Mouse (Mus musculus) adrenal gland (tissue): ENCODE data around the gene Pnp2.
"Not testable (repeated sequence)": the region's sequence is repeated elsewhere in the genome, so short reads cannot be mapped to it uniquely, and the experiment has no call there.

Experiments used
- intact Hi-C: fragments of 180-260 bp; cut with DNase I; formaldehyde crosslinking; loops from one replicate; pipeline ENCODE4 v1.15.1; 2025
- long read RNA-seq, 2 experiments: library from polyadenylated mRNA; unstranded; transcript quantifications; one replicate each; pipeline ENCODE4 v2.0.0; 2020; ENCODE audit warnings: borderline replicate concordance in 1 of 2; ENCODE audit not compliant: insufficient replicate concordance in 1 of 2

Gene Pnp2
- long read RNA-seq, experiment 1, partial matches to known transcripts = 0 of 2 reads
- long read RNA-seq, experiment 1, other reads (novel, unspliced or antisense) = 0 of 2 reads
- long read RNA-seq, experiment 2, partial matches to known transcripts = 0 of 3 reads
- long read RNA-seq, experiment 2, other reads (novel, unspliced or antisense) = 0 of 3 reads

DNA sequence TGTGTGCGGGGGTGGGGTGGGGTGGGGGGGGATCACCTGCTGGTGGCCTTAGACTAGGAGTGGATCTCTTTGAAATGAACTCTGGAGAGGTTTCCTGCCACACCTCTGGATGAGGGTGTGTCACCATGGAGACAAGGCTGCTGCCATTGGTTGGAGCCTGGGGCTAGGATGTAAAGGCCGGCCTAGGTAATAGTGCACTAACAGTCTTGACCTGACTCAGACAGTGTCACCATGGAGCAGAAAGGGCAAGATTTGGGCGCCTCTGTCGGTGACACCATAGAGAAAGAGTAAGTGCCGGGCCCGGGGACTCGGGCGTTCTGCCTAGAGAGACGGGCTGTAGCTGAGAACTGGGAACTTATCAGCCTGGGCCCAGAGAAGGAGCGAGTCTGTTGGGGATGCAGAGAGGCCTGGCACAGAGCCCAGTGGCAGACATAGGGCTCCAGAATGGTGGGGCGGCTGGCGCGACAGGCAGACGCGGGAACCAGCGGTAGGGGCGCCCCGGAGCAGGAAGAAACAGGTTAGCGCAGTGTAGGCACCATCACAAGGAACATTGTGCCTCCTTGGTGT is at the start of gene Pnp2:
Gene Pnp2, plus strand, starts transcription at position 51 of the 567 bp plus-strand sequence.
- intact Hi-C loops = not testable (repeated sequence)

DNA sequence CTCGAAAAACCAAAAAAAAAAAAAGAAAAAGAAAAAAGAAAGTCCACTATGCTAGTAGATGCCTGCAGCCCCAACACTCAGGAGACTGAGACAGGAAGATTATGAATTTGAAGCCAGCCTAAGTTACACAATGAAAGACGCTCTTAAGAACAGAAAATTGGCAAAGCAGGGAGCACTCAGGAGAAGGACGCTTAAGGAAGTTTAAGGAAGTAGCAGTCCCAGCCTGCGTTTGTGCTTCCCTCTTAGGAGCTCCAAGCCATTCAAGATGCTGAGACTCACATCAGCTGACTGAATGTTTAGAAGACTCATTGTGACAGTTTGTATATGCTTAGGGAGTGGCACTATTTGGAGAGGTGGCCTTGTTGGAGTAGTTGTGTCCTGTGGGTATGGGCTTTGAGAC is 47.7 kb upstream of the Pnp2 start:
- intact Hi-C loops = no loop called here

DNA sequence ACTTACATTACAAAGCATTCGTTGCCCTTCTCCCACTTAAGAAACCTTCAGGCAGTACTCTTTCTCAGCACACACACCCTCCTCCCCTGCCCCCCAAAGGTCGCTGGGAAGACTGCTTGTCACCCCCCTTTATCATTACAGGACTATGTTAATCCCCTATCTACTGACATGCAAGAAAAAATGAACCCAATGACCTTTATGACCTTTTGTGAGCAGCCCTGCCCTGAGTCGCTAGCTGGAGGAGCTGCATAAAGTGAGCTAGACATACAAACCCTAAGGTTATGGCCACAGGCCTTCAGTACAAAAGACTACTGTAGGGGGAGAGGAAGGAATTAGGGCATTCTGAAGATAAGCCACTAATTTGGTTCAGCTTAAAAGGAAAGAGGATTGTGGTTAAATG is 44.4 kb upstream of the Pnp2 start:
- intact Hi-C loops = no loop called here

DNA sequence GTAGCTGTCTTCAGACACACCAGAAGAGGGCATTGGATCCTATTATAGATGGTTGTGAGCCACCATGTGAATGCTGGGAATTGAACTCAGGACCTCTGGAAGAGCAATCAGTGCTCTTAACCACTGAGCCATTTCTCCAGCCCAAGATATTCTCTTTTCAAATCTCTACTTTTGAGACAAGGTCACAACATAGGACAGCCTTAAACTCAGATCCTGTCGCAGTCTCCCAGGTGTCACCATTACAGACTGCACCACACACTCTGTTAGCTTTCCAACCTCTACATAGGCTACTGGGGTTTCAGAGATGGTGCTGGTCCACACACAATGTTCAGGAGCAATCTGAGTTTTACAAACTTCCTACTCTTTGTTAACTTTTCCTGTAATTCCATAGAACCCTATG is 32.4 kb upstream of the Pnp2 start:
- intact Hi-C loops = loop anchor here (10.0 kb wide), 1 partner anchor 119 kb away; the partner anchor contains the start of genes Ccnb1ip1 and Parp2

DNA sequence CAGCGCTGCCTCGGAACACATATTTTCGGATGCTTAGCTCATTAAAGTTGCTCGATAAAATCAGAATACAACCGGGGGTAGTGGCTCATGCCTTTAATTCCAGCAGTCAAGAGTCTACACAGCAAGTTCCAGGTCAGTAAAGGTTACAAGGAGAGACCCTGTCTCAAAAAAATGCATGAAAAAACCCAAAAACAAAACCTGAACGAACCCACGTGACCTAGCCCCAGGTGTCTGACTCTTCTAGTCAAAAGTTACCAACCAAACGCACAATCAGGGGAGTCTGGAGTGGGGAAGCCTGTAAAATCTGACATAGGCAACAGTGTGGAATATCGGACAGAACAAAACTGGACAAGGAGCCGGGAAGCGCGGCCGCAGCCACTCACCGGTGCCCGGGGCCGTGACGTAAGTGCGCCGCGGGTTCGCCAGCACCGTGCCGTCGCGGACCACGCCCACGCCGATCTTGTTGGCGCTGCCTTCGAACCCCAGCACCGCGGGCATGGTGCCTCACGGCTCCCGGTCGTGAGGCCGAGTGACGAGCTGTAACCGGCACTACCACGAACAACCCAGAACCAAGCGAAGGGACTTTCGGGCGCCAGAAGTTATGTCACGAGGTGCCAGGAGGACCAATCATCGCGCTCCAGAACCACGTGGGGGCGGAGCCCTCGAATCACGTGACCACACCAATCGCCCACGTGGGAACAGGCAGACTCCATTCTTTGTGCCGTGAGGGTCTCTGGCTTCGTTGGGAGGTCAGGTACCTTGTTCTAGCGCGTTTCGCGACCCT is 31.3 kb upstream of the Pnp2 start, which contains the start of the genes Osgep and Apex1:
Gene Osgep, minus strand, starts transcription at position 613 of the 784 bp plus-strand sequence.
Gene Apex1, plus strand, starts transcription at position 688 of the 784 bp plus-strand sequence.
- intact Hi-C loops = loop anchor here (10.0 kb wide), 1 partner anchor 120 kb away; the partner anchor contains the start of genes Ccnb1ip1 and Parp2

DNA sequence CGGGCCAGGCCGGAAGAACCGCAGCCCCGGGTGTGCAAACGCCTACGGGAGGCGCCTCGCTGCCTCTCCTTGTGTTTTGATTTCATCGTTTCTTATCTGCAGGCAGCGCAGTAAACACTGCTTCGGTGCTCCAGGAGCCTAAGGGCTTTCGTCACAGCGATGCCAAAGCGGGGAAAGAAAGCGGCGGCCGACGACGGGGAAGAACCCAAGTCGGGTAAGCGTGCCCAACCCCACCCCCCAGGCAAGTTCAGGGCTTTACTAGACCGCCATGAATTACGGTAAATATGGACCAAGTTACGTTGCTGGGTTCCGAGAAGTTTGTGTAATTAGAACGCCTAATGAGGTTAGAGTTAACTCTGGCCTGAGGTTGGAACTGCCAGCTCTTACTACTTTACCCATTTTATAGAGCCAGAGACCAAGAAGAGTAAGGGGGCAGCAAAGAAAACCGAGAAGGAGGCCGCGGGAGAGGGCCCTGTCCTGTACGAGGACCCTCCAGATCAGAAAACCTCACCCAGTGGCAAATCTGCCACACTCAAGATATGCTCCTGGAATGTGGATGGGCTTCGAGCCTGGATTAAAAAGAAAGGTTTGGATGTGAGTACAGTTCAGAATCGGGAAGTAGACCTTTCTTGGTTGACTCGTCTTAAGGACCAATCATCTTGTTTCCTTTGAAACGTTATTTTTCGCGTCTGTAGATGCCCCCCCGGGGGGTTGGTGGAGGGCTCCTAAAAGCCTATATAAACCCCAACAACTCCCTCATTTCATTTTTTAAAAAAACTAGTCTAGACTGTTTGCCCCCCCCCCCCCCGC is 30.5 kb upstream of the Pnp2 start:
- intact Hi-C loops = loop anchor here (10.0 kb wide), 1 partner anchor 121 kb away; the partner anchor contains the start of genes Ccnb1ip1 and Parp2

DNA sequence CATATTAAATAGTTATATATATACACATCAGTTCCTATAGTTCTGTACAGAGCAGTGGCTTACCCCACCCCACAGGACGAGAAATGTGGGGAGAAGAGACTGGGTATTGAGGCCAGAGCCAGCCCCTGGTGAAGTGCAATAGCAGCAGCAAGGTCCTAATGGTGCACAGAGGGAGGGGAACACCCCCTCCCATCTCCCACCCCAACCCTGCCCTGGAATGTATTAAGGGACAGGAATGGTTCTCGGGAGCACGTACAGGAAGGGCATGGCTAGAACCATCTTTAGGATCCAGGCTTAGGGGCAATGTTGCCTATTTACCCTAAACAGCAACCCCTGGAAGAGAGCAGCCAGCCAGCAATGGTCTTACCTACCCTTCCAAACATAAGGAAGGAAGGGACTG is 28.4 kb upstream of the Pnp2 start:
- intact Hi-C loops = loop anchor here (10.0 kb wide), 1 partner anchor 123 kb away; the partner anchor contains the start of genes Ccnb1ip1 and Parp2

DNA sequence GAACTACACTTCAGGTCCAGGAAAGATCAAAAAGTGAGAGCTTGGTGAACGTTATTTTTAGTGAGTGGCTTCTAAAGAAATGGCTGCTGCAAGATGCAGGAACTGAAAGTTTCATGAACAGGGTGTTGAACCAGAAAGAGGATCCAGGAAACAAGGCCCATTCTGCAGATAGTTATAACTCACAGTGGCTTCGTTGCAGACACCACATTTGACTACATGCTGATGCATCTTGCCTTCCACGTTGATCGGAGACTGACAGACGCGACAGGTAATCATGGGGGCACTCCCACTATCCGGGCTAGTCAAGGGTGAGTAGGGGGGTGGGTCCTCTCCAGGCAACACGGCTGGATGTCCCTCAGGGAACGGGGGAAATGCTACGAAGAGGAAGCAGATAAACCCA is 25.8 kb upstream of the Pnp2 start:
- intact Hi-C loops = loop anchor here (5.0 to 10.0 kb wide), 2 partner anchors 58 to 125 kb away; partner anchors contain the start of genes Ccnb1ip1, Parp2 and Tep1

DNA sequence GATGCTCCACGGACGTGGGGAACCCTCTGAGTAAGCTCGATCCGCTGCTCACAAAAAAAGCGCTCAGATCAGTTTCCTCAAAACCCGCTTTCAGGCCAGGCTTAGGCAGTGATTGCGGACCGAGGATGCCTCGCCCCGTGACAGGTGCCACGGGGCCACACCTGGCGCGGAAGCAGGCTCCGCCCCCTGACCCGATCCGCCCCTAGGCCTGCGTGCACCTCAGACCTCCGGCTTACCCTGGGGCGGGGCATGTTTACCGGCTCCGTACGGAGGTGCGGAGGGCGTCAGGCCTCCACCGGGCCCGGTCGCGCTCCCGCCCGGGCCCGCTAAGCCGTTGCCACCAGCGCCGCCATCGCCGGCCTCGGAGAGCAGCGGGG is 25.4 kb upstream of the Pnp2 start:
- intact Hi-C loops = loop anchor here (5.0 kb wide), 1 partner anchor 58 kb away; the partner anchor contains the start of gene Tep1

DNA sequence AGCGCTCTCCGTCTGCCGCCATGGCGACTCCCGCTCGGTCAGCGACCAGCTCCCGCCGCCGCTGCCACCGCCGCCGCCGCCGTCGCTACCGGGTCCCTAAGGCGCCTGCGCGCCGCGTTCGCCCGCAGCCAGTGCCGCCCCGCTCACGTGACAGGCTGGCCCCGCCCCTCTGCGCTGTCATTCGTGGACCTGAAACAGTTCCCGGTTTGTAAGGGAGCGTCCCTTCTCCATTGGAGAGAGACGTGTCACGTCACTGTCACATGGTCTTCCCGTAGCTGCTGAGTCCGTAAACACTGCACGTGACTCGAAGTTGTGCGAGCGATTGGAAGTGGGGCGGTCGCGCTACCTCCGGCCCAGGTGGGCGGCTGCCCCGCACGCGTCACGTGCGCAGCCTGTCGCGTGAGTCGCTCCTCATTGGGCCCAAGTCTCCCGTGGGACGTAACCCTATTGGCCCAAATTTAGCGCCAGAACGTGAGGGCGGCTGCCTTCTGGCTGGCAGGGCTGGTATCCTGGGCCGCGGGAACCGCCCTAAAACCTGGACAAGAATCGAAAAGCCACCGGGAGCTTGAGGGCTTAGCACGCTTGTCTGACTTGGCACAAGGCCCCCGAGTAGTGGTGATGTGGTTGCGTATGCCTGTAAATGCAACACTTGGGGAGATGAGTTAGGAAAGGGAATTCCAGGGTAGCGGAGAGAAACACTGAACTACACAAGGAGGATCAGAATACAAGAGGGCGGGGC is 24.9 kb upstream of the Pnp2 start, which contains the start of the genes Pip4p1 and Pnp:
Gene Pip4p1, minus strand, starts transcription at position 103 of the 739 bp plus-strand sequence.
Gene Pnp, plus strand, starts transcription at position 329 of the 739 bp plus-strand sequence.
- intact Hi-C loops = loop anchor here (5.0 kb wide), 1 partner anchor 59 kb away; the partner anchor contains the start of gene Tep1

DNA sequence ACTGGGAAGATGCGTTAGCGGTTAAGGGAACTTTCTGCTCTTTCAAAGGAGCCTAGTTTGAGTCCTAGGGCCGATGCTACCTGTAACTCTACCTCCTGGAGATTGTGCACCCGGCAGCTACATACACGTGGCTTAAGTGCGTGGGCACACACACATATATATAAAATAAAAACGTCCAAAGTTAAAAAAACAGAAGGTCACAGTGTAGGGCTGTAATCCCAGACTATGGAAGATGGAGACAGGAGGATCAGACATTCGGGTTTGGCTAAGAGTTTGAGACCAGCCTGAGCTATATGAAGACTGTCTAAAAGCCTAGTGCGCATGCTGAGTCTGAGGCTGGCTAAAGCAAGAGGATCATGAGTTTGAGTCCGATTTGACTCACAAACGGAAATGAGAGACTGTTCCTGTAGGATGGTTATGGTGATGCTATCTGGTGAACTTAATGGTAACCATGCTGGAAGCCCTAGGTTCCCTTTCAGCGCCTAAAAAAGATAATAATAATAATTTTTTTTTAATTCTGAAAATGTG is 24.2 kb upstream of the Pnp2 start:
- intact Hi-C loops = loop anchor here (5.0 kb wide), 1 partner anchor 59 kb away; the partner anchor contains the start of gene Tep1

DNA sequence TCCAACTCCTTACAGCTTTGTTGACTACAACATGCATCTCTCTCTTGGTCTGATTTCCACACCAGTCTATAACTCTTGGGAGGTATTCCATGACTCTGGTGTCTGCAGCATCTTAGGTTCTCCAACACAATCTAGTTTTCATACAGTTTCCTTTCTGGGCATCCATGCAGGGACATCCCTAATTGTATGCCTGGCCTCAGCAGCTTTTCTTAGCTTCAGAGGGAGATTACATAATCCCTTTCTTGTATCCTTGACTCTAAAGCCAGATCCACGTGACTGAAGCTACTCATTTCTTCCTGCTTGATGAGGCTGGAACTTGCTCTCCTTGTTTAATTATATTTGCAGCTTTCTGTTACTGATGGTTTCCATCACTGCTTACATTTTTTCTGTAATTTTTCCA is 19.1 kb upstream of the Pnp2 start:
- intact Hi-C loops = no loop called here

DNA sequence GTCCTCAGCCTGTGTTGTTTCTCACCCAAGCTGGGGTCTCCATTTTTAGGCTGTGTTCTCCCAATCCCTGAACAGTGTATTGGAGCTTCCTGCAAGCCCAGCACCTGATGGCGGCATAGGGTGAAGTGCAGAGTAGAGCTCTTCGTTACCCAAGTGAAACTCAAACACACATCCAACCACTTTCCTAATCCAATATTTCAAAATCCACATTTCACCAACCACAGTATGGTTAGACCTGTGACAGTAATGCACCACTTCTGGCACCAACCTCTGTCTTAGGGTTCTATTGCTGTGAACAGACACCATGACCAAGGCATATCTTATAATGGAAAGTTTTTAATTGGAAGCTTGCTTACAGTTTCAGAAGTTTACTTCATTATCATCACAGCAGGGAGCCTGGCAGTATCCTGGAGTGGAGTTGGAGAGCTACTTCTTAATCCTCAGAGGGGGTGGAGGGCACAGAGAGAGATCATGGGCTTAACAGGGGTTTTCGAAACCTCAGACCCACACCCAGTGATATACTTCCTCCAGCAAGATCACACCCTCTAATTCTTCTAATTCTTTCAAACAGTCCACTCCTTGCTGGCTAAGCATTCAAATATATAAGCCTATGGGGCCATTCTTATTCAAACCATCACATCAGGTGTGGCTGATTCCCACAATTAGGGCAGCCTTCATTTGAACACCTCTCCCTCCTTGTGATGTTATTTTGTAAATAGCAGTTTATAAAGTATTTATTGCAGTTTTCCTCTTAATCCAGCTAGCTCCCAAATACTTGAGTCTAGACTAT is 17.5 kb upstream of the Pnp2 start:
- intact Hi-C loops = no loop called here

DNA sequence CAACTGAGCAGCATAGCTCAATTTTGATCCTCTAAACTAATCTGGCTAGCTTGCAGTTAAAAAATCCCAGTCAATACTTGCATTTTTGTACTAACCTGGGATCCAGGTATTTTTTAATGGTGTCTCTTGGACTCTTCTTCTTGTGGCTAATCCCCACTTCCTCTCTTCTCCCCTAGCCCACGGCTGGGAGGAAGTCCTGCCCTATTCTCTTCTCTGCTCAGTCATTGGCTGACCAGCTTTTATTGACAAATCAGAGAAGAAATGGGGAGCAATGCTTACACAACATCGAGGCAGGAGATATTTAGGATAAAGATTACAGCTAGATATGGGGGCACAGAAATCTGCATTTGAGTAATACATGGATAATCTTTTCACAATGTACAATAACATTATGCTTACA is 16.9 kb upstream of the Pnp2 start:
- intact Hi-C loops = no loop called here

DNA sequence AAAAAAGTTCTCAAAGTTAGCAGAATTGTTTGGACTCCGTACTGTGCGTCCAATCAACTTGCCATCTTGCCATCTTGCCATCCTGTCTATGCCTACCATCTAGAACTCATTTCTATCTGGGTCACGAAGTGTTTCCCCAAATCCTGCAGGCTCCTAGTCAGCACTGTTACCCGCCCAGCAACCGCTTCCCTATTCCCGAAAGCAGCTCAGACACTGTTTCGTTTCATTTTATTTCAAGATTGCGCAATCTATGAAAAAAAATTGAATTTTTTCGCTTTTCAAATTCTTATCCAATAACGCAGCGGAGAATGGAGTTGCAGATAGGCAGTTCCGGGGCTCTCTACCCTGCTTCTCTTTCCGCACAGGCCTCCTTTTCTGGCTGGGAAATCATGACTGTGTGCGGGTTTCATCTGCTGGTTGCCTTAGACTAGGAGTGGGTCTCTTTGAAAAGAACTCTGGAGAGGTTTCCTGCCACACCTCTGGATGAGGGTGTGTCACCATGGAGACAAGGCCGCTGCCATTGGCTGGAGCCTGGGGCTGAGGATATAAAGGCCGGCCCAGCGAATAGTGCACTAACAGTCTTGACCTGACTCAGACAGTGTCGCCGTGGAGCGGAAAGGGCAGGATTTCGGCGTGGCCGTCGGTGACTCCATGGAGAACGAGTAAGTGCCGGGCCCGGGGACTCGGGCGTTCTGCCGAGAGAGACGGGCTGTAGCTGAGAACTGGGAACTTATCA is 11.7 kb upstream of the Pnp2 start, which contains the start of gene Gm49342:
Gene Gm49342, plus strand, starts transcription at position 586 of the 736 bp plus-strand sequence.
- intact Hi-C loops = no loop called here

DNA sequence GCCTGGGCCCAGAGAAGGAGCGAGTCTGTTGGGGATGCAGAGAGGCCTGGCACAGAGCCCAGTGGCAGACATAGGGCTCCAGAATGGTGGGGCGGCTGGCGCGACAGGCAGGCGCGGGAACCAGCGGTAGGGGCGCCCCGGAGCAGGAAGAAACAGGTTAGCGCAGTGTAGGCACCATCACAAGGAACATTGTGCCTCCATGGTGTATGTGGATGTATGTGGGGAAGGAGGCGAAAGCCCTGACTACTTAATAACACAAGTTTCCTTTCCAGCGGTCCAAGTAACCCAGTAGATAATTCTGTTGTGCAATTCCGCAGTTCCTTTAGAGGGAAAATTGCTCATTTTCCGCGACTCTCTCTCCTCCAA is 11.1 kb upstream of the Pnp2 start:
- intact Hi-C loops = not testable (repeated sequence)

DNA sequence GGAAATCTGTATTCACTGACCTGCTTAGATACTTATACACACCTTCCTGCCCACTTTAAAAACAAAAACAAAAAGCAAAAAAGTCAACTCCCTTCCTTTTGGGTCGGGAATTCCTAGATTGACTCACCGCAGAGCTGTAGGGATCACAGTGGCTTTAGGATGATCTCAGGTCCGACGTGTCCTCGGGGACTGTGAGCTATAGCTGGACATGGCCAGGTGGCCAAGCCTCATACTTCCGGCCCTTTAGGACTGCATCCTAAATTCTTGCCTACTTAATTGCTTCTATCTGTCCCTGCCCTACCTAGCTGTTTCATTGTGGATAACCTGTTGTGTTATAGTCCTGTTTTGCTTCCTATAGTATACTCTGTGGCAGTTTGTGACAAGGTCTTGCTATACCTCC is 10.7 kb upstream of the Pnp2 start:
- intact Hi-C loops = not testable (repeated sequence)

DNA sequence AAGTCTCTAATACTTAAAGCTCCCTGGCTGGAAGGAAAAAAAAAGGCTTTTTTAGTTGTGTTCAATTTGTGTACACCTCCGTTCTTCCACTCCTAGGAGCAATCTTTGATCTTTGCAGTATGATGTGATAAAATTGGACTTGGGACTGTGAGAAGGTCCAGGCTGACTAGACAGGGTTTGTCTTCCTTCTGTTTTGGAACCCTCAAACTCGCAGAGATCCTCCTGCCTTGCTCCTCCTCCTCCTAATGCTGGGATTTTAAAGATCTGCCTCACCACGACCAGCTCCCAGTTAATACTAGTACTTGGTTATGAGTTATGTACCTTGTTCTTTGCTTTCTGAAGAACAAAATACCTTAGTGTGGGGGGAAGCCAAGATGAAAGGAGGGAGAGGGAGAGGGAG is 10.3 kb upstream of the Pnp2 start:
- intact Hi-C loops = not testable (repeated sequence)
